Mouse (Mus musculus) natural killer cell, adult 2 months (primary cell): ENCODE results near the gene Ugt2b36.
"Not testable (repeated sequence)": the region's sequence is repeated elsewhere in the genome, so short reads cannot be mapped to it uniquely, and the experiment has no call there.

Experiments
- DNase-seq, 2 experiments: peaks; one replicate each; pipeline ENCODE4 v3.0.0; 2022; ENCODE audit warnings: low spot score in 2 of 2

Ugt2b36 gene

DNA sequence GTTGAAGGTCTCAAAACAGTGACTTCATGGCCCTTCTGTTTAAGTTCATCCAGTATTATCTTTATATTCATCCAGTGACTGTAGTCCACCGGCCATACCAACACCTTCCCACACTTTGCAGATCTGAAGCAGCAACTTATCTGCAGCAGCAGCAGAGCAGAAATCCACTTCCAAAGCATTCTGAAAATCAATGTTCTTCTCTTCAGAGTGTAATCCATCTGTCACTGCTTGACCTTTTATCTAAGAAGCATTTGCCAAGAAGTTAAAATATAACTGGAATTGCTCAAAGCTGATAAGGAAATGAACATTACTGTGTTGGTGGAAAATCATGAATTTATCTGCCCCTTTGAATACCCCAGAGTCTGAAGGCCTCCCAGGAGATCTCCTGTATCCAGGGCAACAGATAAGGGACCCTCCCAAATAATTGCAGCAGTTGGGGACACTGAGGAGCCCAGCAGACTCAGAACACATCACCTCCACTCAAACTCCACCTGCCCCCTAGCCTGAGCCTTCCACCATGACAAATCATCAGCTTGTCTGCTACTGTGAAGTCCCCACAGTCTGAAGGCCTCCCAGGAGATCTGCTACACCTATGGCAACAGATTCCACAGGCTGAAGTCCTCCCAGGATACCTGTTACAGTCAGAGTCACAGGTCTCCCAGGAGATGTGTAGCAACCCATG lies at the start of gene Ugt2b36:
Ugt2b36 (minus strand) TSS at position 210 of the 682 bp plus-strand sequence.
- no peak for DNase-seq

DNA sequence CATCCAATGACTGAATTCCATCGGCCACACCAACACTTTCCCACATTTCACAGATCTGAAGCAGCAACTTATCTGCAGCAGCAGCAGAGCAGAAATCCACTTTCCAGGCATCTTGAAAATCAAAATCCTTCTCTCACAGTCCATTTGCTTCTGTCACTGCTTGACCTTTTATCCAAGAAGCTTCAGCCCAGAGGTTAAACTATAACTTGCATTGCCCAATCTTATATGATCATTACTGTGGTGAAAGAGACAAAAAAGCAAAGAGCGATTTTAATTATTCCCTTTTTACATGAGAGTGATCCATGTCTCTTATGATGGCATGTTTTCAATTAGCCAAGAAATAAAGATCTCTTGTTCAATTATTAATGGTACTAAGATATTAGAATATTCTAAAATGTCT lies 47.8 kb upstream of the Ugt2b36 start, which contains the start of gene Ugt2b5:
Ugt2b5 (minus strand) TSS at position 123 of the 400 bp plus-strand sequence.
- DNase-seq: not testable (repeated sequence)

DNA sequence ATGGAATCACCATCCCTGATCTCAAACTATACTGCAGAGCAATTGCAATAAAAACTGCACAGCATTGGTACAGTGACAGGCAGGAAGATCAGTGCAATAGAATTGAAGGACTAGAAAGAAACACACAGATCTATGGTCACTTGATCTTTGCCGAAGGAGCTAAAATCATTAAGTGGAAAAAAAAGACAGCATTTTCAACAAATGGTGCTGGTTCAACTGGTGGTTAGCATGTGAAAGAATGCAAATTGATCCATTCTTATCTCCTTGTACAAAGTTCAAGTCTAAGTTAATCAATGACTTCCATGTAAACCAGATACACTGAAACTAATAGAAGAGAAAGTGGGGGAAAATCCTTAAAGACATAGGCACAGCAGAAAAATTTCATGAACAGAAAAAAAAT lies 11.3 kb upstream of the Ugt2b36 start:
- not testable (repeated sequence) for DNase-seq

DNA sequence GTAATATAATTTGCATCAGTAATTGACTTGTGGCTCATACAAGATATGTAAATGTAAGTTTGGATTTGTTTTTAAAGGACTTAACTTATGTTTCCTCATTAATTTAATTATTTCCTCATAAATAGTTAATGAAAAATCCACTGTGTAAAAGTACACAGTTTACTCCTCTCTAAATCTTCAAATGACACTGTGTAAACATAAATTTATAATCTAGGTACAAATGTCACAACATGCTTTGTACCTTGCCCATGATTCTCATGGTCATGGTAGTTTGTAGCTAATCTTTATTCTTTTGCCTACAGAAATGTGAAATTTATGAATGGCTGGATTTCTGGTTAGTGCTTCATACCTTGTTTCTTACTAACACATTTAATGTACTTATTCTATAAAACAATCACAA lies 1.2 kb downstream of the Ugt2b36 start:
- DNase-seq: no peak

DNA sequence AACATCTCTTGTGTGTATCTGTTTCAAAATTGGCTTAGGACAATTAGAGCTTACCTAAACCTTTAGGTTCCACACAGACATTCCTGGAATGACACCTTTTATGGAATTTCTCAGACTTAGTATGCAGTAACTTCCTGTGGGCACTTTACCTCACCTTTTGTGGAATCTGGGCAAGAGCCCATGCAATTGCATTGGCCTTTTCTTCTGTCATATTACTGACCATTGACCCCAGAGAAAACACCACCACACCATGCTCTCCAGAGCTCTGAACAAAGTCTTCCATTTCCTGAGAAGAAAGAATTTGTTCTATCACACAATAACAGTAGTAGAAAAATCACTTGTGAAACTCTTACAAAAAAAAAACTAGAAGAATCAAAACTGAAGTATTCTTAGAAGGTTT lies 3.1 kb downstream of the Ugt2b36 start:
- no peak for DNase-seq

DNA sequence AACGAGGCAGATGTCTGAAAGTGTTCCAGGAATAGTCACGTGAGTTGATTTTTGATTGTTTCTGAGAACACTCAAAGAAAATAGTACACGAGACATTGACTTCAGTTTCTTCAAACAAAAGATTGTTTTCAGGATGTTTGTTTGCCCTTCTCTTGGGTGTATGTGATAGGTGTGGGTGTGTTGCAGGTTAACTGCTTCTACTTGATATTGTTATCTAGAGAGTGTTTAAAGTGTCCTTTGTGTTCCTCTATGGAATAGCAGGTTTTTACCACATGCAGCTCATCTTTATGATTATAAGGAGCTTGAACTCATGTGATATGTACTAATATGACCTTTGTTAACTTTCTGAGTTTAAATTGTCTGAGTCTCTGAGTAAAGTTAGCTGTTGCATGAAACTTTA lies 6.1 kb downstream of the Ugt2b36 start:
- DNase-seq: no peak

DNA sequence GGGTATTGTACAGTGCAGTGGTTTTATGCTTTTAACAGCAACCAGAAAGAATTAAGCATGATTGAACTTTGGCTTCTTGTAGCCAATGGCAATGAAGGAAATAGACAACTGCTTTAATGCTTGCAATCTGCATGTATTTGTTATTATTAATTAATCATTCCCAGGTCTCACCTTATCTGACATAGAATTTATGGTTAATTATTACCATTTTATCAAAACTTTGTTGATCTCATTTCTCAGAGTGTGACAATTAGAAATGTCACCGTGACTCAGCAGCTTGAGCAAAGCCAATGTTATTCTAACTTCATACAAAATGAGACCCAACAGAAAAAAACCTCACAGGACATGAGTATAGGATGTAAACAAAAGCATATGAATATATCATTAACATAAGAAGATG lies 61.7 kb downstream of the Ugt2b36 start:
- no peak for DNase-seq

DNA sequence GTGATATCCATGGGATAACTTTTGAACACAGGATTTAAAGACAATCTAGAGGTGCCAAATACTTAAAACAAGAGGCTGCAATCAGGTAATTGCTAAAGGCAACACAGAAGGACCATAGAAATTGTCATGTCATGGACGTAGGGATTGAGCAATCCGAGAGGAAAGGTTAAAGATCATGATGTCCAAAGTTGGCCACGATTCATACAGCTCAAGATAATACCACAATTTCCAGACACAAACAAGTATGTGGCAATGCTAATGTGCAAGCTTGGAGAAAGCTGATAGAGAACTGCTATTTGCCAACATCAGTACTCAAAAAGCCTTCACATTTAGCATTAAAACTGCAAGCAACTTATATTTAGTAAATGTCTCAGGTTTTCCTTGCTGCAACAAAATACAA lies 65.0 kb downstream of the Ugt2b36 start:
- DNase-seq: no peak
